Mouse (Mus musculus): Measurements from ENCODE around the gene Naa20.
A peak's percentile ranks its signal among the peaks of the same experiment; 100 is the strongest.

Gene Naa20

DNA sequence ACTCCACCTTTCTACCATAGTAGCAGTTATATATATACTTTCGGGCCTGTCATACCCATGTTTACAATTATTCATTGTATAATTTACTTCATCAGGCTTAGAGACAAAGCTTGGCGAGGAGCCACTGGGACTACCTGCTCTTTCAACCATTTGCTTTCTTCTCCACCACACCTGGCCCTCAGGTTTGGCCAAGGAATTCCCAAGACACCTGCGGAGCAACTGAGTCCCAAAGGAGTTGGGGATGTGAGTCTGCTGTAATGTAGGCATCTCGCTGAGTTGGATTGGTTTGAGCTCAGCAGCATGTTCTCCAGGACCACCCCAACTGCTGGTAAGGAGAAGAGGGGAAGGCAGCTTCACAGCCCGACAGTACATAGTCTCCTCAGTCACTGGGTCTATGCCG is at the start of gene Naa20:
TSS of gene Naa20 (plus strand) at position 239 of the 400 bp plus-strand sequence.
- DNase-seq, result no peak

DNA sequence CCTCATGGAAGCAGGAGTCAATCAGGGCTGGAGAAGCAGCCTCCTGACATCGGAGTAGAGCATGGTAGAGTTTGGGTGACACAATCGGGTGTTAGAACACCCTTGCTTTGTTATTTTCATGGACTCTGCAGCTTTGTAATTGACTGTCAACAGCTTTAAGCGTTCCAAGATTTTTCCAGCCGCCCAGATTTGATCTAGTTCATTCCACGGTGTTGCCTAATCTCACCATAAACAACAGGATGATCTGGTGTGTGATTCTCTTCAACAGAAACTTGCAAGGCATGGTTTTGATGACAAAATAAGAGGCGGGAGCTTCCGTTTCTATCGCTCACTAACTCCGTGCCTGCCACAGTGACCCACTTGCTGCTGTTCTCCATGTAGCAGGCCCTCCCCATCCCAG is 46.1 kb upstream of the Naa20 start:
- DNase-seq, result no peak

DNA sequence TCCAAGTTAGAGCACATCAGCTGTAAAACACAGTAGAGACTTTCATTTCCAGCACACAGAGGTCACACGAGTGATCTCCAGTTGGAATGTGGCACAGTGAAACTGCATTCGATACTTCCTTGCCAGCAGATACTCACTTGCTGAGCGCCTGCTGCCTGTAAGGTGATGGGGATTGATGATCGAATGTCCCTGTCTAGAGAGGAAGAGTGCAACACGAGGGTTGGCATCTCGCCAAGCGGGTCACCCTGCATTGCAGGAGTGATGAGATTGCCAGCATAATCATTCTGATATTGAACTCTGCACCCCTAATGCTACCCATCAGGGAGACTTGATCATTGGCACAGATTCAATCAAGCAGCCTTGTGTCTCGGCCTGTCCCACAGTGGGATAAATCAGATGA is 44.0 kb upstream of the Naa20 start:
- no peak for DNase-seq

DNA sequence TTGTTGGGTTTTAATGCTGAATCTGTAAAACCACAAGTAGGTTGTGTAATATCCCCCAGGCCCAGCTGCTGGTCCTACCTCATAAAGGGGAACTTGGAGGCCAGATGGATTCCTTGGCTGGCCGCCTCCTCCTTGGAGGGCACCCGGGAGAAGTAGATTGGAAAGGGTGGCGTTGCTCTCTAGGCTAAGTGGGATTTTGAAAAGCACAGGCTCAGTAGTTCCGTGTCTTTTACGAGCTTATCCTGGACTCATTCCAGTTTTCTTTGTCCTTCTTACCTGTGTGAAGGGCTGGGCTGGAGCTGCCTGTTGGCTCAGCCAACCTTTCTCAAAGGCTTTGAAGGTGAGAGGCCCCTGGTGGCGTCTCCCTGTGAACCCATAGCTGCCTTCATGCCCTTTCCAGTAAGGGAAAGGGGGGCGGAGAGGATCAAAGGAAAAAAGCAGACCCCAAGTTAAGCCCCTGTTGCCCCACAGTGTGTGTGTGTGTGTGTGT is 42.4 kb upstream of the Naa20 start:
- DNase-seq, result no peak

DNA sequence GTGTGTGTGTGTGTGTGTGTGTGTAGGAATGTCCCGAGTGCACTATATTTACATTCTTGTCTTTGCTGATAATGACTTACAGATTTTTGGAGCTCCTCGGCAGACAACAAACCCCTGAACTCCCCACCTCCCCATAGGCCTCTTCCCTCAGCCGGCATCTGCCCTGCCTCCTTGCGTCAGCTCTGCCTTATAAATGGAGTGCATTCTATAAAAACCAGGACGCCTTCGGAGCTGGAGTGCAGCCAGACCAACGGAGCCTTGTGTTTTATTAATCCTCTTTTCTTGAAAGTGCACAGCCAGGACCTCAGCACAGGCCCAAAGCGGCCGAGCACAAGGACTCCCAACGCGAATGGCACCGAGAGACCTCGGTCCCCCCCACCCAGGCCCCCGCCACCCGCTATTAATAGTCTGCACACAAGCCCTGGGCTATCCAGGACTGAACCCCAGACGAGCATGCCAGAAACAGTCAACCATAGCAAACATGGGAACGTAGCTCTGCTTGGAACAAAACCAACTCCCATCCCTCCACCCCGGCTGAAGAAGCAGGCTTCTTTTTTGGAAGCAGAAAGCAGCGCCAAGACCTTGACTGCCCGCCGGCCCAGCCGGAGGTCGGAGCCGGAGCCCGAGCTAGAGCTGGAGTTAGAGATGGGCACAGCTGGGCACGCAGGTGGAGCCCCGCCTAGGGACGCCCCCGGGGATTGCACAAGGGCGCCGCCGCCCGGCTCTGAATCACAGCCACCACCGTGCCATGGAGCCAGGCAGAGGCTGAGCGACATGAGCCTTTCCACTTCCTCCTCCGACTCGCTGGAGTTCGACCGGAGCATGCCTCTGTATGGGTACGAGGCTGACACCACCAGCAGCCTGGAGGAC is 41.7 kb upstream of the Naa20 start:
- DNase-seq, result peak; percentile 71

DNA sequence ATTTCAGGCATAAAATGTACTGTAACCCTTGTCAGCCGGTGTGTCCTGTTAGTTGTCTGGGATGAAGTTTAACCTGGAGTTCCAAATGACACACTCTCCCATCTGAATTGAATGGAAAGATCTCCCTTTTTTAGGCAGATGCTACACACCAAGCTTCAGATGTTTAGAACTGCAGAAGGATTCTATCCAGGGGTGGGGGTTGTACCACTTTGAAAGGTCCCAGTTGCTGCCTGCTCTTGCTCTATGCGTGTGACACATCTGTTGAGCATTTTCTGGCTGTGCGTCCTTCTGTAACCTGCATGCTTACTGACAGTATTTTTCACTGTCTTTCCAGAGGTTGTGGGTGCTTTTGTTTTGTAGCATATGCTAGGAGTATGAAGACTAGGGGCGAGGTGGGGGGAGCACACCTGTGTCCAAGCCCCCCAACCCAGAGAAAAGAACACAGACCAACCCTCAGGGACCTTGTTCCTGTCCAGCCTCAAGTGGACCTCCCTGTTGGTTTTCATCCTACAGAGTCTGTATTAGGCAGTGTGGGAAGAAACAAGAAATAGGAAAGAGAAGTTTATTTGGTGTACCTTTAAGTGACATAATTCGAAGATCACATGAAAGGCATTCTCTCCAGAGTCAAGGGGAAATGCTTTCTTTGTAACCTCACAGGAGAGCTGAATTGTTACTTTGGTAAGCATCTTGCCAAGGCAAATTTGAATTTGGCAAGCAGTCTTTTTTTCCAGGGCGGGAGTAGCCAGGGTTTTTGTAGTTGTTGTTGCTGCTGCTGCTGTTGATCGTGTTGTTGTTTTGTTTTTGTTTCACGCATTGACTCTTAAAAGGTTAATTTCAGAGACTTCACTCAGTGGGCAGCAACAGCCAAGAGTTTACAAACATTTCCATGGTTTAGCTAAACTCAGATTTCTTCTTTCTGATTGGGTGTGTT is 40.4 kb upstream of the Naa20 start:
- DNase-seq, result no peak

DNA sequence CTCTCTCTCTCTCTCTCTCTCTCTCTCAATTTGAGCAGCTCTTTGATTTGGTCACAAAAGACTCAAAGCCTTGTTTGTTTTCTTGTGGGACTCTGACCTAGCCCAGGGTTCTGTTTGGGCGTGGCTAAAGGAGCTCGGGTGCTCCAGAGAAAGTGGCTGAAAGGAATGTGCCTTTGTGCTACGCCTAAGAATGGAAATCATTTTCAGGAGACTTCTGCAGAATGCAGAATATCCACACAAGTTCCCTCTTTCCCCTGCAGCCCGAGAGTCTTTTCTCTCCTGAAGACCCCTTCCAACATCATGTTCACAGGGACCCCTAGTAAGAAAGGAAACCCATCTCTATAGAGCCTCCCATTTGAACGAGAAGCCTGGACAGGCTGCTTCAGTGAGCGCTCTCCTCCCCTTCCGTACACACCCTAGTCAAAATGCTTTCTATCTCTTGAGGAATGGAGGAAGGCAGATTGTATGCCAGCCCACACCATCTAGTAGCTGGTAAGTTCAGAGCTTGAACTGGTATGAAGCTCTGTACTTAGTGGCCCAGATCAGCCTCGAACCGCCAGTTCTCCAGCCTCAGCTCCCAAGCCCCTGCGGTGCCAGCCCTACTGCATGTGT is 39.6 kb upstream of the Naa20 start:
- no peak for DNase-seq

DNA sequence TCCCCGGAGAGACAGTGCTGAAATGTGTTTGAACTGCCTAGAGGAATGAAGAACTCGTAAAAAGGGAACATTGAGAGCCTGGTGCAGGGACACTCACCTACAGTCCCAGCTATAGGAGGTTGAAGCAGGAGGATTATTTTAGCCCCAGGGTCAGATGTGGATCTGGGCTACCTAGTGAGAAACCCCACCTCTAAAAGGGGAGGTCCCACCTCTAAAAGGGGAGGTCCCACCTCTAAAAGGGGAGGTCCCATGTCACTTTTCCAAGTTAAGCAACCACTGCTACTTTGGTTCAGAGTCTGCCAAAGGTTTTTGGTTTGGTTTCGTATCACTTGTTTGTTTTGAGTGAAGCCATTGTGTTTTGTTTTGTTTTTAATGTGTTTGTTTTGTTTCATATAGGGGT is 36.6 kb upstream of the Naa20 start:
- DNase-seq, result no peak

DNA sequence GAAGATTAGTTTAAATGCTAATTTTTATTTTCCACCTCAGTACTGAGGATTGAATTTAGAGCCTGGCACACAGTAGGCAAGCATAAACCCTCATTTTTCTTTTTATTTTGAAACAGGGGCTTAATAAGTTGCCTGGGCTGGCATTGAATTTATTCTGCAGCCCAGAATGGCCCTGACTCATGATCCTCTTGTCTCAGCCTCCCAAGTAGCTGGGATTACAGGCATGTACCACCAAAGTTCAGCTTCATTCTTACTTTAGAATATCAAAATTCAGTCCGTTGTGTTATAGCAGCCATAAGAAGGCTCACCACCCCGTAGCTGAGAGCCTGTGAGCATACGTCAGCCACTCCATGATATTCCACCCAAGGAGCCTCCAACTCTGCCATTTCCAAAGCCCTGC is 35.7 kb upstream of the Naa20 start:
- no peak for DNase-seq

DNA sequence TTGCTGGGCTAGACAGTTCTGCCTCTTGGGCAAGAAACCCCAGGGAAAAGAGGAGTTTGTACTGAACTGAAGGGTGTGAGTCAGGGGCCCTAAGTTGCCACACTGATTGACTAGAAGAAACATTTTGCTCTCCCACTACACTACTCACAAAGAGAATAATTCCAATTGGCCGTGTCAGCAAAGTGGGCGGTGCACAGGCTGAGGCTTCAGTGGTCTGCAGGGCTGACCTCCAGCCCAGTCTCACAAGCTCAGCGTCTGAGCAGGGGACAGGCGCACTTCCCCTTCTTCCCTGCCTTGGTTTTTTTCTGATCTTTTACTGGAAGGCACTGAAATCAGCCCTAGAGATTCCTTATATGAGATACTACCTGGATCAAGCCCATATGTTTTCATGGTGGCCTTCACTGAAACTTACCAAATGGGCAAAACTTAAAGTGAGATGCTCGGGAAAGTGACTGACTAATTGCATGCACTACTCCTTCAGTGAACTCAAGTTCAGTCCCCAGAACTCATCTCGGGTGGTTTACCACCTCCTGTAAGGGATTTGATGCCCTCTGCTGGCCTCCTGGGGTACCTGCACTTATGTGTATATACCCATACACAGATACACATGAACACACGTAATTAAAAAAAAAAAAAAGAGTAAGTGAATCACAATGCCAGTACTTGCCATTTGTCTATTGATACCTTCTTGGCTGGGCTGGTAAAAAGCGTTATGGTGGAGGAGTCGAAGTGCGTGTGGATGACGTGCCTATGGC is 35.0 kb upstream of the Naa20 start:
- no peak for DNase-seq

DNA sequence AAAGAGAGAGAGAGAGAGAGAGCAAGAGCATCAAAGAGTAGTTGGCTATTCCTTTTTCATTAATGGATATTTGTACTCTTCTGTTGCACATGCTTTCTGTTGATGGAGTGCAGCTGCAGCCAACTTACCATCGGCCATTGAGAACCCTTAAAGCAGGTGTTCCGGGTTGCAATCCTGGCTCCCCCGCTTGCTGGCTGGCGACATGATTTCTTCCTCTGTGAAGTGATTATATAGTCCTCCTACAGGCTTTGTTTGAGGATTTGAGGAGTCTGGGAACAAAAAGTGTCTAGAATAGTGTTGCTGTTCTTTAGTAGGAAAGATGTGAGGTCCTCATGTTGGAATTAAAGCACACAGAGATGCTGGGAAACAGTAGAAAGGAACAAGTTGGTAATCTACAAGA is 30.6 kb upstream of the Naa20 start:
- no peak for DNase-seq

DNA sequence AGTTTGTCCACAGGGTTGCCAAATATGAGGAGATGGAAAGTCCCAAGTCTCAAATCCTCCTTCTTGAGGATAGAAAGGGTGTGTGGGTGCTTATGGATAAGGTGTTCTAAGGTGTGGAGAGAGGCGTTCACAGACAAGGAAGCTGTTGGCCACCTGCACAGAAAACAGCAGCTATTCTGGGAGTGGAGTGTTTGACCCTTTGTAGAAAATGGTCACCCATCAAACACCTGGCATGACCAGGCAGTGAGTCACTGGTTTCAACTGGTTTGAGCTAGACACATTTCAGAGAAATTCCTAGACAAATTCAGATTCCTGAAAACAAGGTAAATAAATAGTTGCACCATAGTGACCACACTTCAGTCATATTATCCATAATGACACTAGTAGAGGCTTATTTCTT is 29.8 kb upstream of the Naa20 start:
- no peak for DNase-seq

DNA sequence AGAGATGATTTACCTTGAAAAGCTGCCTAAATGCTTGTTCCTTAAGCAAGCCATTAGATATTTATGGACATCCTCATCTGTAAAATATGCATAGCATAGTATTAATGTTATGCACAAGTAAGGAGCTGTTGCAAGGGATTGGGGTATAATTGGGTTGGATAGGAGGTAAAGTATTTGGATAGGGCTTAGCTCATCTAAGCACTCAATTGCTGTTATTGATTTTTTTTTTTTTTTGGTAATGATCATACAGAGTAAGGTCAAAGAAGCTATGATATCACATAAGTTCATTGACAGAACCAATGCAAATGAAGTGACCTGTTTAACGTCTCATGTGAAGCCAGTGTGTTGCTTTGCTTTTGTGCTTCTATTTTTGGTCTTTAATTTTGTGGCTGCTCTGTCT is 27.9 kb upstream of the Naa20 start:
- no peak for DNase-seq

DNA sequence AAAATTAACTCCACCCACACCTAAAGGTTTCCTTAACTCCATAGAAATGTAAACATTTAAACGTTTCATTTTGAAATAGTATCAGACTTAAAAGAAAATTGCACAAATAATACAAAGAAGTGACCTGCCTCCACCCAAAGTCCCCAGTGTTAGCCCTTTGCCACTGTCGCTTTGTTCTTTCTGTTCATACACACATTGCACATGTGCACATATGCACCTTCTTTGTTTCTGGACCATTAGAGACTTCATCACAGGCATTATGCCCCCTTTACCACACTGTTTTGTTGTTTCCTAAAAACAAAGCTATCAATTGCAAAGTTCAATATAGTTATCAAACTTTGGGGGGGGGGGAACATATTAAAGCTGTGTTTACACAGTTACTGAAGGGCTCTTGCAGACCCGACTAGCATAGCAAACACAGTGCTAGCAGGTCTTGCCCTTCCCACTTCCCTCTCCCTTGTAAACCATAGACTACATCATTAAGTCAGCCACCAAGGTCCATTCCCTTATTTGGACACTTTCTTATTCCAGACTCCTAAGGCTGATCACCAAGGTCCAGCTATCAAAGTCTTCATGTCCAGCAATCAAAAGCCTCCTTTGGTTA is 26.9 kb upstream of the Naa20 start:
- no peak for DNase-seq

DNA sequence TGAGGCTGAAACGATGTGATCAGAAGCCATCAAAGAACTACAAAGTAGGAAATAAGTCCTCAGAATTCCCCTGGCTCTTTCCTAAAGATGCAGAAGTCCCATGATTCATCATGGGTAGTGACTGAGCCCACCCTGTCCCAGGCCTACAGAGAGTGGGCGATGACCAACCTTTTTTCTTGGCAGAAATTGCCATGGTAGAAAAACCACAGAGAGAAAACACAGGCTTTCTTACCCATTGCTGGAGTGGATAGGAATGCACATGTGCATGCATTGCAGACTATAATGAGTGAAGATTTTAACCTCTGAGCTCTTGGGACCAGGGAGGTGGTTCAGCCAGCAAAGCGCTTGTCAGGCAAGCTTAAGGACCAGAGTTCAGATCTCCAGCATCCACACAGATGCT is 24.7 kb upstream of the Naa20 start:
- no peak for DNase-seq

DNA sequence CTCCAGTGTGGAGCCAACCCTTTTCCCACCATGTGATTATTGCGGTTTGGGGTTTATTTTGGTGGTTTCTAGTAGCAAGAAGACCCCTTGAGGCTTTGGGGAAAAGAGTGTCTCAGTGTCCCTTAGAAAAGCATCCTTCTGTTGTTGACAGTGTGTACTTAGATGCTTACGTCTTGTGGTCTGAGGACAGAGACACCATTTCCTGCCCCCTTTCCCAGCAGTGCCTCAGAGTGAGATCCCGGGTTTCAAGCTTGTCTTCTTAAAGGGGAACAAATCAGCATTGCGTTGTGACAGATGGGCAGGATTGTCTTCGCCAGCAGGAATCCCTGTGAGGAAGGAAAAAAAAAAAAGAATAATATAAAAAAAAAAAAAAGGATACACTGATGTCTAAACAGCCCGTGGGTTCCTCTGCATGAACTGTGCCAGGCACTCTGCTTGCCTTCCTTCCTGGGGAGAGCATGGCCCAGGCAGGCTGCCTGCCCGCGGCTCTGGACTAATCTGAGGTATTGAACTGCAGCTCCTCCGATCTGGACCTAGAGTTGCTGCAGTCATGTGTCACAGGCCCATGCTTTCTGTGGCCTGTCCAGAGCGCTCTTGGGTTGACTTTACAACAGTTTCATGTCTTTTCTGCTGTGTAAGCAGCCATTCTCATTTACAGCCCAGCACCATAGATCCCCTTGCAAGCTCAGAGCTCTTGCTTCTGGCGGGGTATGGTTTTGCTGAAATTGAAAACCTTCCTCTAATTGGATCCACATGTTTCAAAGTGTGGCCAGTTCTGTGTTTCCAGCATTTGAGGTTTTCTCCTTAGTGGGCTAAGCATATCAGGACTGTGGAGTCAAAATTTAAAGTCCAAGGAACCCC is 20.8 kb upstream of the Naa20 start:
- no peak for DNase-seq

DNA sequence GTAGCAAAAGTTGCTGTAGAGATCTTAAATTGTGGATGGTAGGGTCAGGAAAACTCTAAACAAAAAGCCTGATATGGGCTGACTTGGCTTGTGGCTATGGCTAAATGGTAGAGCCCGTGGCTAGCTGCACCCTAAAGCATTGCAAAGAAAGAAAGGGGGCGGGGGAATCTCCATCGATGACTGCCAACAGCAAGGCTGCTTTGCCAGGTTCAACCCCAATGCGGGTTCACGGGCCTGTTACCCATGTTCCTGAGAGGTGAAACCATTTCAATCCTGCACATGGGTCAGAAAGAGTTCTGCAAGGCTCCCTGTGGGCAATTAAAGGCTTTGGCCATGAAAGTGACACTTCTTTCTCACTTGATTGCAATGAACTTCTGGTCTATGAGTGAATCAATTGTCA is 20.0 kb upstream of the Naa20 start:
- no peak for DNase-seq

DNA sequence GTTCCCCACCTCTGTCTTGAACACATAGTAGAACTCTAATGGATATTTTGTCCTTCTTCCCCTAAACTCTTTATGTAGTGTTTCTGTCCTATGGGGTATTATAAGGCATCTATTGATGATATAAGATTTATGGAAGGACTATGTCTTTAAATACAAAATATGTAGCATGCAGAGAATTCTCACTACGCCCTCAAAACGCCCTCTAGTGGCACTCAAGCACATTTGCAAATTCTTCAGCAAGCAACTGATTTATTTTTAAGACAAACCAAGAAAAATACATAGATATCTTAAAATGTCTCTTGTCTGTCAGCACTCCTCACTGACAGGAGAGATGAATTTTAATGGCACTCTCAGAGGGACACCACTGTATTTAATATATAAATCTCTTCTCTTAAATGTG is 19.5 kb upstream of the Naa20 start:
- no peak for DNase-seq

DNA sequence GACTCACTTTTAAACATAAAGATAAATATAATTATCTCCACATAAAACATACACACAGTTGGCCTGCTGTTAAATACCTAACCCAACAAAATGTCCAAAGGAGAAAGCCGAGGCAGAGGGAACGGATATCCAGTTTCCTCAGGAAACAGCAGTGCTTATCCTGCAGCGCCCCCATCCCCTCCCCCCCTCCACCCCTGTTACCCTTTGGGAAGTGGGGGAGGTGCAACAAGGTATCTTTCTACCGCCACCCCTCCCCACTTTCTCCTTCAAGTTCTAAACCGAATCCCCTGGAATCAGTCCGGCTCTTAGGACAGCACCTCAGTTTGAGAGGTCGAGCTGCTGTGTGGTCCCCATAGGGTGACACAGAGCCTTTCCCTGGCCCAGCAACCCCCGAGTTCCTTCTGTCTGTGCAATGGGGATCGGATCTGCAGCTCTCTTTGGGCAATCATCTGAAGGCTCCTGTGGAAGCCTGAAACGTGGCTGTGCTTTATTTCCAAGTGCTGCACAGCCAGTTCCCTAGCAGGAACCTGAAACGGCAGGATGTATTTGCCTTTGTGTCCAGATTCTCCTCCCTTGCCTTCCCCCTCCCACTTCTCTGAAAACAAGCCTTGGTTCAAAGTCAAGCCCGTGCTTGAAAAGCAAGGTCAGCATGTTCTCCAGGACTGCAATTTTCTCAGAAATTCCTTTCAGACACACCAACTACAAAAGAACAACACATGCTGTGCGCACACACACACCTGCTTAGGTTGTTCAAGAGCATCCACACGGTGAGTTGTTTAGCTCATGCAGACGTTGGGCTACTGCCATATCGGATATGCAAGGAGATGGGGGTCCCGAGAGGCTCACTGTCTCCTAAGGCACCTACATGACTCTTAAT is 17.6 kb upstream of the Naa20 start:
- DNase-seq, result no peak
